Mouse (Mus musculus) layer of hippocampus, postnatal 10 days (tissue): Measurements from ENCODE around the gene 1700066M21Rik. TPM values are rescaled to one million over a fixed set of nuclear protein-coding genes. Genes with fewer than 3 reads are reported as not detected.

Source experiments
- DNase-seq, 2 experiments: peaks; one replicate each; pipeline ENCODE4 v3.0.0; 2021; ENCODE audit warnings: low spot score in 2 of 2
- total RNA-seq, 2 experiments: library from RNA; stranded (reverse); gene quantifications; 2 replicates each; pipeline ENCODE4 v1.2.3; 2021

The 1700066M21Rik gene
- total RNA-seq, 2 experiments from 2014 or later = 19.9 to 21.5 TPM

DNA sequence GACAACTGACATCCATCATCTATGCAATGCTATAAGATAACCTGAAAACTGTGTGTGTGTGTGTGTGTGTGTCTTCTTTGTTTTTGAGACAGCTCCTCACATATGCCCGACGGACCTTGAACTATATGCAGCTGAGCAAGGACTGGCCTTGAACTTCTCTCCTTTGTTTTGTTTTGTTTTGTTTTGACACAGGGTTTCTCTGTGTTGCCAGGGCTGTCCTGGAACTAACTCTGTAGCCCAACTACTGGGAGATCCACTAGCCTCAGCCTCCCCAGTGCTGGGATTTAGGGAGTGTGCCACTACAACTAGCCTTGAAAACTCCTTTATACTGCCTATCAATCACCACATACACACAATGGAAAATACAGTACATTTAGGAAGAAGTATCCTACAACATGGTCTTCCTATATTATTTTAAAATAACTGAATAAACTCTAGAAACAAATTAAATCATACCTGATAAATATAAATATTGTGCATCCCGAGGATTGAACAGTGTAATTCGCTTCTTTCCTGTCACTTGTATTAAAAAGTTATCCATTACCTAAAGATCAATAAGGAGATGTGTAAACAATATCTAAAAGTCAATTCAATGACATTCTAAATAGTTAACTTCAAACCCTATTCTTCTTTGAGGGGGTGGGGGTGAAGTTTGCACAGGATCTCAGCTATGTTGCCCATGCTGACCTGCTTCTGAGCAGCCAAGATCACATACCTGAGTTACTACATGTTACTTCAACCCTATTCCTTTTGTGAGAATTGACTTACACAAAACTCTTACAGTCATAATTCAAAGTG is 13.8 kb downstream of the 1700066M21Rik start:
- no peak for DNase-seq

DNA sequence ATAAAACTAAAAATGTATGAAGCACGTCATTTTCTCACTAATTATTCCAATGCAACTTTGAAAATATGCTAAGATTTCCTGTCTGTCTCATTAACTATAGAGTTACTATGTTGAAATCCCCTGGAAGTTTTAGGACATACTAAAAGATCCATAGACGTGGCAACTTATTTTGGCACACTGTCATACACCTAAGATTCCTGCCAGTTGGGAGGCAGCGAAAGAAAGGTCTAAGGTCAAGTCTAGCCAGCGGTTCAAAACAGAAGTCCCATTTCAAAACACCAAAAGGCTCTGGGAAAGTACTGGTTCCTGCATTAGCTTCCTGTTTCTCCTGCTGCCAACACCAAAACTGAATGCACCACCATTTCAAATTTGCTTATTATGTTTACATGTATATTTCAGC is 15.0 kb downstream of the 1700066M21Rik start:
- no peak for DNase-seq

DNA sequence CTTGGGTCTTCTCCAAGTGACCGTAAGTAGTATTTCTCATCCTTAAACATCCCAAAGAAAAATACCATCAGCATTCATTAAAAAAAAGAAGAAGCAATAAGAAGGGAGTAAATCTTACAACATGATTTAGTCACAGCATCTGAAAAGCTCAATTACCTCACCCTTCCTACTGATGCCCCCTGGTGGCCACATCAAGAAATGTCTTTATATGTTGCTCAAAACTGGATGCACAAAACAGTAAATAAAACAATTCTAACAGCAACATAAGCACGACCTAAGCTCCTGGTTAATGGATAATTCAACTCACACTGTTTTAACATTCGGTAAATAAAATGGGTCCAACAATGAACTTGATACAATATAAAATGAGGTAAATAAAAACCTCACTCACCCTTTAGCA is 16.6 kb downstream of the 1700066M21Rik start:
- DNase-seq = peak; percentile 61 to 71

DNA sequence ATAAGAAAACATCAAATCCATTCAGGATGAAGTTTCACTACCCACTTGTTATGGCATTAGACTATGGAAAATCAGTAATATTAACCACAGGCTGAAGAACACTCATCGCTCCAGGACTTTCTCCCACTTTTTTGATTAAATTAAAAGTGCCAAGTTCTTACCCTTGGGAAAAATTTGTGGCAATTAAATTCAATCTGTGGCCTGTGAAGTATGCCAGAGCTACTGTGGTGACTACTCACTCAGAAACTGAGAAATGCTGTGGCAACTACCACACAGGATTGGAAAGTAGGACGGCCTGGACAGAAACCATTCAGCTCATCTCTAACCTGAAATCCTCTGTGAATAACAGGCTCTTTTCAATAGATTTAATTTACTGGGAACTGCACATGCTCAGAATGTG is 22.9 kb downstream of the 1700066M21Rik start:
- DNase-seq = no peak

DNA sequence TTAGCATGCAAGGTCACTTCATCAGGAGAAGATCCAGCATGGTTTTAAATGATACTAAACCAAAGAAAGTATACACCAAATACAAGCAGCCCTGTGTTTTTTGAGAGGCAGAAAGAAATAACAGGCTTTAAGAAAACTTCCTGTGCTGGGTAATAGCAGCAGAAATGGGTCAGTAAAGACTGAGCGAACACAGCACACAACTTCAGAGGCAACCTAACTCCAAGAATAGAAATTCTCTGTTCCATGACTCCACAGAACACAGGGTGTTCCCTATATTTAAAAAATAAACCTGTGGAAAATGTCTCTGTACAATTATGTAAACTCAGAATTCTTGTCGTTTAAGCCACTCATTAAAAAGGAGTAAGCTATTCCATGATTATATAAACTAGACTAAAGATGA is 23.5 kb downstream of the 1700066M21Rik start:
- DNase-seq = no peak

DNA sequence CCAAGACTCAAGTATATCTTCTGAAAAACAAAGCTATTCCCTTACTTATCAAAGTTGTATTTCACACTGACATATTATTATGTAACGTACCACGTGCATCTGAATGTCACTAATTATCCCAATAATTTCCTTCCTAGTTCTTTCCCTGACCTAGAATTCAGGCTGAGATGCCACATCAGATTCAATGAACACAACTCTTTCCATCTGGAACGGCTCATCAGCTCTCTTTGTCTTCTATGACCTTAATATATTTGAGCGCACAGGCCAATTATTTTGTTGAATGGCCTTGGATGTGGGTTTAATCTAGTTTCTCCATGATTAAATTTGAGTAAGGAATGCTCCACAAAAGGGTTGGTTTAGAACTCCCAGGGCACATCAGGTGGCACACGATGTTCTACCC is 24.7 kb downstream of the 1700066M21Rik start:
- DNase-seq = no peak

DNA sequence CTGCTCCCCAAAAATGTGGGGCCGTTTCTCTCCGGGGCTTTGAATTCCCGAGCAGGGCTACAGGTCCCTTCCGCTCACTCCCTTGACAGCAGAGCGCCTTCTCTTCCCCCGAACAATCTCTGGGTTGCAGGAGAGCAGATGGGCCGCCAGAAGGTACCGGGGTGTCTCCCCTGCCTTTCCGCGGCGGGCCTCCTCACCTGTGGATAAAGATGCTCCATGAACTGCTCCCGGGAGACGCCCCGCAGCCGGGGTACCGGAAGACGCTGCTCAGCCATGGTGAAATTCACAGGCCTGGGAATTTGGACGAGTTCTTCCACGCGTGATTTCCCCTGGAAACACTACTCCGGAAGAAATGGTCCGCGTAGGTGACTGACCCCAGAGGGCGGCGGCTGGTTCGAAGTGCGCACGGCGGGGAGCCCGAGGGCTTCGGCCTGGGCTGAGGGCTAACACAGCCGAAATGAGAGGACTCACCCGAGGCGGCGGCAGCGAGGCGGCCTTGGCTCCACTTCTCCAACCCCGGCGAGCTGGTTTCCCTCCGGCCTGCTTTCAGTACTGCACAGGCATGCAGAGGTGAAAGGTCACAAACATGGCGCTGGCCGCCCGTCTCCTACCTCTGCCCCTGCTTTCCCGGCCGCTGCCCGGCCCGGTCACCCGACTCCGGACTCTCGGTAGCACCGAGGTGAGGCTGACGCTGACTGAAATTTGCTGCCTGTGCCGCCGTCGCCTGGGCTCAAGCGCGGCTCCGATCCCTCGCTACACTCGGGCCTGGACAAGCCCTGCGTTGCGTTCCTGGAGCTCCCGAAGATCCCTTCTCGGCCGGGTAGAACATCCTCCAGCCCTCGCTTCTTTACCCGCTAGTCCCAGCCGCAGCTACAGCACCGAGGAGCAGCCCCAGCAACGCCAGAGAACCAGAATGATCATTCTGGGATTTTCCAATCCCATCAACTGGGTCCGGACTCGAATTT is 29.0 kb downstream of the 1700066M21Rik start, which contains the start of the genes Maip1 and Tyw5:
Maip1 (plus strand) TSS at position 142 of the 965 bp plus-strand sequence.
Tyw5 (minus strand) TSS at position 915 of the 965 bp plus-strand sequence.
- peak; percentile 85 to 88 for DNase-seq

DNA sequence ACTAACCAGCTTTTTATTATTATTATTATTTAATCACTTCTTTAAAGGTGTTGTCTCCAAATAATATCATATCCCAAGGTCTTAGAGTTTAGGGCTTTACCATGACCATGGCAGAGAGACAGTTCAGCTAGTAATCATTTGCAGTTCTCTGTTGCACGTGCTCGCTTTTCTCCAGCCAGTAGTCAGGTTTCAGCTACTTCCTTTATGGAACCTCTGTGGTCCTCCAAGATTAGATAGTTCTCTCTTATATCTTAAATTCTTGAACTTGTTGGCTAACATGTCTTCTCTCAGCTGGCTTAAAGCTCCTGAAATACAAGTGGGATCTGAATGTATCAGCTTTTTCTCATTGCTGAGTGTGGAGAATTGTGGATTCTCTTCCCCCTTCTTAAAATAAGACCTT is 31.6 kb downstream of the 1700066M21Rik start:
- no peak for DNase-seq

DNA sequence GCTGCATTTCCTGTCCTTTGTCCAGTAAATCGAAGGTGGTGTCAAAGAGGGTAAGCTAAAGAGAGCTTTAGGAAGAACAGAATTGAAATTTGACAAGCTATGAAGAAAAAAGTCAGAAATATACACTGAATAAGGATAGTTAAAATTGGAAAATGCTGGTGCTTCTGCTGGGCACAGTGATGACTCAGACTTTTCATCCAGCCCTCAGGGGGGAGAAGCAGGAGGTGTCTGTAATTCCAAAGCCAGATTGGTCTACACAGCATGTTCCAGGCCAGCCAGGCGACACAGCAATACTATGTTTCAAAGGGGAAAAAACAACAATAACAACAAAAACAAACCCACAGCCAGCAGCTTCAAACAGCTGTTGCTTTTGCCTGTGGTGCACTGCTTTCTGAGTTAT is 36.0 kb downstream of the 1700066M21Rik start:
- no peak for DNase-seq

DNA sequence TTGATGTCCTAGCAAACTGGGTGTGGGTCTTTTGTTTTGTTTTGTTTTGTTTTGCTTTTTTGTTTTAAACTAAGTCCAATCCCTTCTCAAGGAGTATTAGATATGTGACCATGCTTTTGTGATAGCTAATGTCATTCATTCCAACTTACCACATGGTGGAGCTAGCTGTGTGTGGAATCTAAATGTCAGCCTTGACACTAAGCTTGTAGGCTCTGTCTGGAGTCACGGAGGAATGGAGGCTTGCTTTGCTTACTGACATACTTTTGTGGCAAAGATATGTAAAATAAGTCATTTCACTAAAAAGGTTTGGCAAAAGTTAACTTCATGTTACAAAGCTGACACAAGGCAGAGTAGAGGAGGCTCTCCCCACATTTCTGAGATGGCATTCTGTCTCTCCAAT is 46.3 kb downstream of the 1700066M21Rik start:
- DNase-seq = peak in 1 of 2 experiments; percentile 31

DNA sequence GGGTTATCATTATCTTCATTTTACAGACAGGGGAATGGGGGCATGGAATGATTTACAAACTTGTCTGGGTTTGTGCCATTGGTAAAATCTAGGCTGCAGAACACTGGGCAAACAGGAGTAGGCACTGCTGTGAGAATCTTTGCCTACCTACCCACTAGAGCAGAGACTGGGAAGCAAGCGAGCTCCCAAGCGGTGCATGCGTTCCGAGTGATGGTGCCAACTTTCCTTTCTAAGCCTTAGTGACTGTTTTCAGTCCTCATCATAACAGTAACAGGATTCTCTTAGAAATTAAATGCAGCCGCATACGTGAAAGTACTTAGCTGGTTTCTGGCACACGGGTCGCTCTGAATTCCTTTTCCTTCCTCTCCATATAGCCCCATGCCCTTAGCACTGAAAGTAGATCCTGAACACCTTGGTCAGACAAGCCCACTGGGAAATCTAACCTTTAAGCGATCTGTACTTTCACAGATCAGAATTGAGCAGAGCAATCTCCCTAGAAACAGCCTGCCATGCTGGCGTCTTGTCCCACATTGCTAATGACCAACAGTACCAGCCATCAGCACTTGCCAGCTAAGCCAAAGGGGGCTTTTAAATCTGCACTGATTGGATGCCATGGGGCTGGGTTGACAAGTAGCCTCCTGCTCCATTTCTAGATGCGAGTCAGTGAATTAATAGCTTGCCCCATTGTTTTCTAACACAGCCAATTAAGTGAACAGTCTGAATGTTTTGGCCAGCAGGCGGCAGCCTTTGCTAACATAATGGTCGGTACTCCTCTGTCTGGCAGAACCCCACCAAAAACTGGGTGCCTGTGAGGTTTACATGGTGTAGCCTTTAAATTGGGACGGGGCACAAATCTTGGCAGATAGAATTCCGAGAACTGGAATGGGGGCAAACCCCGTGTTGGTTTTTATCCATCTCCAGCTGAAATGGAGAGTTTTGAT is 51.2 kb downstream of the 1700066M21Rik start:
- peak; percentile 97 for DNase-seq

DNA sequence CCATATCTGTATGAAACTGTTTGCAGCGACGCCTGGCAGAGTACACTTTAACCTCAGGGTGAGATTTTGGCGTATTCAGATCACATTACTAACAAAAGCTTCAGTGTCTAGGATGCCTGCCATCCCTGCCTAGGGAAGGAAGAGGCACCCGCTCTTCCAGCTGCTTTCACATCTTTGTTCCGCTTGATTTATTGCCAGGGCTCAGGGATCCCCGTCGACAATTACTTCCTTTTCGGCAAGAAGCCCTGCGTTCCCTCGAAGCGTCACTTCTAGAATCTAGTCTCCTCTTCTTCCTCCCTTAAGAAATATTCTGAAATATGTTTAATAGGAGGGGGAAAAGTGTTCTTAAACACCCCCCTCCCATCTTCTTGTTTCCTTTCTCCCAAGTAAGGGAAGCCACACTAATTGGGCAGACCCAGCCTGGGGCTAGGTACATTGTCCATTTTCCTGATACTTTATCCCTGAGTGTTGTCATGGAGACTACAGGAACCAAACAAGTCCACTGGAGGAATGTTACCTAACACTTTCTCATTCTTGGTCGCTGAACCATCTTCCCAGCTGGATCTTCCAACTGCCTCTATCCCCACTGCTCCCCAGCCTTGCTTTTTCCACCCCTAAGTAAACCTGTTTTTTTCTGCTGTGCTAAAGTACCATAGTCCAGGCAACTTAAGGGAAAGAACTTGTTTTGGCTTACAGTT is 52.5 kb downstream of the 1700066M21Rik start:
- peak; percentile 18 to 27 for DNase-seq

DNA sequence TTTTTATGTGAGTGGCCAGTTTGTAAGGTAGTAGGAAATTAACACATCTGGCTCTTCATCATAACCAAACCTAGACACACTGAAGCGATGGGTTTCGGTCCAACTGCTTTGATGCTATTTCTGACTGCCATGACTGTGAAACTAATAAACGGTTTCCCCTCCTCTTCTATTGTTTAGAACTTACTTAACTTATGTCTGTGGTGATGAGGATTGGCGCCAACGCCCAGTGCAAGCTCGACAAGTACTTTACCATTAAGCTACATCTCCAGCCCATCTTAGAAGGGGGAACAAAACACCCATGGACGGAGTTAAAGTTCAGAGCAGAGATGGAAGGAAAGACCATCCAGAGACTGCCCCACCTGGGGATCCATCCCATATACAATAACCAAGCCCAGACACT is 55.7 kb downstream of the 1700066M21Rik start:
- no peak for DNase-seq

Other genes with a start within 250 kb of the 1700066M21Rik start
- gene Maip1, start 28.7 kb downstream of the 1700066M21Rik start, total RNA-seq = 10 to 100 TPM; 10.9 to 11.8 TPM
- 10 to 100 TPM; 22.5 to 30.1 TPM for gene Tyw5, start 29.5 kb downstream of the 1700066M21Rik start, total RNA-seq